Mouse (Mus musculus): ENCODE results near the gene Tmem106b. TPM values are rescaled to one million over a fixed set of nuclear protein-coding genes. Genes with fewer than 3 reads are reported as not detected.
A peak's percentile ranks its signal among the peaks of the same experiment; 100 is the strongest.

Gene Tmem106b
- total RNA-seq (2022): 100 to 1,000 TPM; 138 to 173 (median 153) TPM

DNA sequence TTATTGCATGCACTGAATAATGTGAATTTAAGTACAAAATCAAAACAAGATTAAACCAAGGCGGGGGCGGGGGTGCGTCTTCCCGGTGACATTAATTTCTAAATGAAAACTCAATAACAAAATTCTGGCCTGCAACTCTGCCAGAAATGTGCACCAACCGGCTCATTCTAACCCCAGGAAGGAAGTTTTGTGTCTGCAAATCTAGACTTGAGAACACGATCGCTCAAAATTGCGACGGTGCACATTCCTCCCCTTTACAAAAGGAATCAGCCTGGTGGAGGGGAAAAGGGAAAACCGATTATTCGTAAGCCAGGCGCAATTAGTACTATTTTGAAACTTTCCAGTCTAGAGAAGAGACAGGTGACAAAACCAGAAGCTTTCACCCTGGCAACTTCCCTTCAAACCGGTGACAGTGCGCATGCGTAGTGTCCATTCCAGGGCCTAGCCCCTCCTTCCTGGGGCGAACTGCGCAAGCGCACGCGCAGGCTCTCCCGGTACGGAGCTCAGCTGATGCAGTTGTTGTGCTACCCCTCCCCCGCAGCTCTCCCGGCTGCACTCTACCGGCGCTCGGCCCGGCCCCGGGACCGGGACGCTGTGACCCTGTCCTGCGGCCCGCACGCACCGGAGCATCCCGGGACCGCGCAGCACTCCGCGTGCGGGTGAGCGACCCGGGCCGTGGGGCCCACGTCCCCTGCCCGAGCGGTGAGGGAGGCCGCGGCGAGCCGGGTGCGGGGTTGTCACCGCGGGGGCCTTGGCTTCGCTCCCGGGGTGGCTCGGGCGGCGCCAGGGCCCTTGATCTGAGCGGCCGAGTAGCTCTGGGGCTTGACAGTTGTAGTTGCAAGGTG is at the start of gene Tmem106b:
TSS of gene Tmem106b (plus strand) at position 458 of the 845 bp plus-strand sequence.
- peak; percentile 96 for DNase-seq (ENCODE audit: low spot score)

GRCm38 (mm10) chr6:13021245-13022100 is 48.1 kb upstream of the Tmem106b start:
- no peak for DNase-seq (ENCODE audit: low spot score)

DNA sequence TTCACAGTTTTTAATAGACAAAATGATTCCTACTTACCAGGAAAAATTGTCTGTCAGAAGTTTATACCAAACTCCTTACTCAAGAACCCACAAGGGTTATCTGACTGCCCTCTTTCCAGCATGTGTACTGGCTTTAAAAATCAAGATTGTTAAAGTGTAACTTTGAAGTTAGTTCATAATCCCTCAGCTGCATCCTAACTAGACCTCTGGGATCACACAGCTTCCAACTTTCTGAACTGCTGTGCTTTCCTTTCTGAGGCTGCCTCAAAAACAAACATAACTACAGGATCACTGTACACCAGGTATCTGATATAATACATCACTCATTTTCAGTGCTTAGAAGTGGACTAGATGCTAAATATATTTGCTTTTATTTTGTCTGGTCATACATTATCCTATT is 39.0 kb upstream of the Tmem106b start:
- DNase-seq (ENCODE audit: low spot score): no peak

- peak; percentile 11 for DNase-seq (ENCODE audit: low spot score)
Measured at GRCm38 (mm10) chr6:13030961-13031360, 38.6 kb upstream of the Tmem106b start.

DNA sequence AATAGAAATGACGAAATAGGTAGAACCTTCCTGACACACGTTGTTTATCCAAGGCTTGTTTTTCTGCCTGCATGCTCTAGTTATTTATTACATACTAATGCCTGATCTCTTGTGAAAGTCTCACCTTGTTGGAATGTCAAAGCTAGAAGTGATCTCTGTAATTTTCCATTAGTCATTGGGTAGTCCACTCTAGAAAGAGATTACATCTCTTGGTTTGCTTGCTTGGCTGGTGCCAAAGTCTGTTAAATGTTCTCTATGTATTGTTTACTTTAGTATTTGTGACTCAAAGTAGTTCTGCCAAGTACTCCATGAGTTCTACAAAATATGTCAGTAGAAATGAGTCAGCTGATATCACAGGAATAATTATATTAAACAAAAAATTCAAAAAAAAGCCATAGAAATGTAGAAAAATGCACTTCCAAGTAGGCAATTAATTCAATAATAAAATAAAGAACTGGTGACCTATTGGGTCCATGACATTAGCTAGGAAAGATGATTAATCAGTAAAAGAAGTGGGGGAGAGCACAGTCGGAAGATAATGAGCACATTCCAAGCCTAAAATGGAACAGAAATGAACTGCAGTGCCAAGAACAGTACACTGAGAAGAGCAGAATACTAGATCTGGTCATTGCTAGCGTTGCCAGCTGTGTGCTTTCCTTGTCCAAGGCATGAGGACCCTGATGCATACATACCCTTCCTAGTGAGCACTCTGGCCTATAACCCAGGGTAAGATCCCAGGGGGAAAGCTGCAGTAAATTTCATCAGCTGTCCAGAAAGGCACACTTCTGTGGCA is 17.0 kb upstream of the Tmem106b start:
- DNase-seq (ENCODE audit: low spot score): peak; percentile 17

GRCm38 (mm10) chr6:13061276-13062039 is 8.1 kb upstream of the Tmem106b start:
- no peak for DNase-seq (ENCODE audit: low spot score)

- no peak for DNase-seq (ENCODE audit: low spot score)
Measured at GRCm38 (mm10) chr6:13062063-13062462, 7.5 kb upstream of the Tmem106b start.

DNA sequence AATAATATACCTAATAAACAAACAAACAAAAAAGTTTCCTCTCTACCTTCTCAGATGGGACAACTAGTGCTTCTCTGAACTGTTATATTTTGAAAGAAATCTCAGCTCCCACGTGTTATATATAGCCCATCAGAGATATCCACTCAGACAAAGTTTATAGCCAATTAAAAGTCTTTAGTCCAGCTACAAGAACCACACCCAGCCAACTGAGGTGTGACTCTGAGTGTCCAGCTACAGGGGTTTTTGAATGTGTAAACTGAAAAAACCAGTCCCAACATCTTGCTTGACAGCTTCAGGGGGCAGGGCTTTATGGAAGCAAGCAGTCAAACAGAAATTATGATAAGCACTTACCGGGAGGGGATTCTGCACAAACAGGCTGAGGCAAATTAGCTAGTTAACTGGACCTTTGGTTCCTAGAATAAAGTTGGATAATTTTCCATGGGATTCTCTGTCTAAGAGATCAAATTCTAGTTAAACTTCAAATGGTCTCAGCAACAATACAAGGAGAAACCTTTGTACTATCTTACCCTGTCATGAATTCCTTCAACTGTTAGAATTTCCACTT is 6.8 kb upstream of the Tmem106b start:
- DNase-seq (ENCODE audit: low spot score): no peak

- no peak for DNase-seq (ENCODE audit: low spot score)
Measured at GRCm38 (mm10) chr6:13070147-13070425, 527 bp downstream of the Tmem106b start.

DNA sequence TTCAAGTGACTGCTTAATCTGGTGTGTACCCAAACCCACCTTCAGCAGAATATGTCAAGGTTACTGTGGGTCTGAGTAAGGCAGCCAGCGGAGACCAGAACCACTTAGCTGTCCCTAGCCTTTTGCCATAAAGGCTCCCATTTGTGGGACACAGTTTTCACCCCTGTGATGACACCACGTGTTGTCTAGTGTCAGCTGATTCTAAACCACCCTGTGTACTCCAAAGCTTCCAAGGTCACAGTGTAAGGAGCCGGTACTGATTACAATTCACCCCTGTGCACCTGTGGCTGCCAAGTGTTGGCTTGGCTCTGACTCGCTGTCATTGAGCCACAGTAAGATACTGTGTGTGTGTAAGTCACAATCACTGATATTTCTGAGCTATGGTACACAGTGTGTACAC is 926 bp downstream of the Tmem106b start:
- DNase-seq (ENCODE audit: low spot score): peak; percentile 48

- DNase-seq (ENCODE audit: low spot score): no peak
Measured at GRCm38 (mm10) chr6:13073036-13073435, 3.5 kb downstream of the Tmem106b start.

DNA sequence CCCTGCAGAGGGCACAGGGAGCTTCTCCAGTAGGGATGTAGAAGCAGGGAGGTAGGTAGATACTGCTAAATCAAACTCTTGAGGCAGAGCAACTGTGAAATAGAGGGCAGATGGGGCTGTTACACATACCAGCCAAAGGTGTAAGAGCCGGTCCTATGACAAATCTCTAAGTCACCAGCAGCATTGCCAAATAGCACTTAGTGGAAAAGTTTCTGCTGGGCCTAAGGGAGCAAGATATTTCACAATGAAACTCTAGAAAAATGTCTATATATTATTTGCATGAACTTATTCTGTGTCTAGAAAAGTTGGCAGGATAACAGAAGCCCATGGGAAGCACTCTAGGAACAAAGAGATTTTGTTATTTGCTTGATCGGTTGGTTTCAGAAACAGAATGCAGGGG is 4.3 kb downstream of the Tmem106b start:
- DNase-seq (ENCODE audit: low spot score): no peak

GRCm38 (mm10) chr6:13082881-13083280 is 13.3 kb downstream of the Tmem106b start:
- peak; percentile 7 for DNase-seq (ENCODE audit: low spot score)

DNA sequence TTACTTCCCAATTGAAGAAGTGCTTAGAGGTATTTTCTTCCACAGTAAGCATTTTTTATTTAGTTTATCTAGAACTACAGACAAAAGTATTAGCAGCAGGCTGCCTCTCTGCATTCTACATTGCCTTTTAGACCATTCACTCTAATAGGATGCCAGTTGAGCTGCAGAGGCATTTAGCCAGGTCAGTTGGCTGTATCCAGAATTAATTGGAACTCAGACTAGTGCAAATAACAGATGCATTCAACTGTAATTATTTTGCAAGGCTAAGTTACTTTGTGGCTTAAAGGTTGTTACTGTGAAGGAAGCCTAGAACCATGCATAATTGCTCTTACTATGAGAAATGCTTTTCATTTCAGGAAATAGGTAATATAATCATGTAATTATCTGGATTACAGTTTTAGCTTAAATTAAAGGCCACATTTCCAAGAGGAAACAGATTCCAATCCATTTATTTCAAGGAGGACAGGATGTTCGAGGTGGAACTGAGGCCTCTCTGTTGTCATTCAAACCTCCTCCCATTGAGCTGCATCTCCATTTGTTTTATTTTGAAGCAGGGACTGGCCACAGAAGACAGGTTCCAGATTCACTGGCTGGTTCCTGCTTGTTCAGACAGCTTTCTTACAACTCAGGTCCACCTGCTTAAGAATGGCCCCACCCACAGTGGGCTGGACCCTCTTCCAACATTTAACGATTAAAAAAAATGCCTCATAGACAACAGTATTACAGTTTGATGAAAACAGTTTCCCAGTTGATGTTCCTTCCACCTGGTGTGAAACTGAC is 27.3 kb downstream of the Tmem106b start:
- DNase-seq (ENCODE audit: low spot score): no peak

- no peak for DNase-seq (ENCODE audit: low spot score)
Measured at GRCm38 (mm10) chr6:13100137-13100536, 30.6 kb downstream of the Tmem106b start.

- no peak for DNase-seq (ENCODE audit: low spot score)
Measured at GRCm38 (mm10) chr6:13108662-13109061, 39.1 kb downstream of the Tmem106b start.

GRCm38 (mm10) chr6:13137255-13137654 is 67.7 kb downstream of the Tmem106b start:
- no peak for DNase-seq (ENCODE audit: low spot score)

Measured in heart, adult 8-10 months (tissue).